Mouse (Mus musculus) lung, embryonic 16.5 days (tissue): ENCODE measurements around the gene Nadsyn1. TPM values are rescaled to one million over a fixed set of nuclear protein-coding genes. Genes with fewer than 3 reads are reported as not detected.

Source experiments
- ATAC-seq: fragments of 200-750 bp; cut with Nextera tagmentation; 2 replicates; pipeline ENCODE4 v1.8.0; 2017; ENCODE audit warnings: low read depth, mild to moderate bottlenecking, moderate library complexity
- H3K27ac ChIP-seq: fragments of 300-500 bp; sonication (generic); 2 replicates; pipeline ENCODE4 v1.5.1; 2014; ENCODE audit warnings: mild to moderate bottlenecking, control low read depth, low read length
- H3K27me3 ChIP-seq: fragments of 300-500 bp; sonication (generic); 2 replicates; pipeline ENCODE4 v1.6.1; 2014; ENCODE audit warnings: low read depth, low read length, mixed read lengths; ENCODE audit not compliant: control insufficient read depth, insufficient read depth
- H3K36me3 ChIP-seq: fragments of 300-500 bp; sonication (generic); 2 replicates; pipeline ENCODE4 v1.6.1; 2014; ENCODE audit warnings: low read length; ENCODE audit not compliant: control insufficient read depth, insufficient read depth
- H3K4me1 ChIP-seq: fragments of 300-500 bp; sonication (generic); replicated peaks from 2 replicates; pipeline ENCODE4 v1.6.1; 2014; ENCODE audit warnings: low read length, mixed read lengths; ENCODE audit not compliant: control insufficient read depth, insufficient read depth
- H3K4me2 ChIP-seq: fragments of 300-500 bp; sonication (generic); 2 replicates; pipeline ENCODE4 v1.6.1; 2014; ENCODE audit warnings: low read depth, low read length, control low read depth
- H3K4me3 ChIP-seq: fragments of 300-500 bp; sonication (generic); 2 replicates; pipeline ENCODE4 v1.5.1; 2014; ENCODE audit warnings: mild to moderate bottlenecking, low read length, control low read depth
- H3K9ac ChIP-seq: fragments of 300-500 bp; sonication (generic); 2 replicates; pipeline ENCODE4 v1.6.1; 2014; ENCODE audit warnings: low read length, control low read depth
- H3K9me3 ChIP-seq: fragments of 300-500 bp; sonication (generic); 2 replicates; pipeline ENCODE4 v1.6.1; 2016; ENCODE audit warnings: low read length; ENCODE audit not compliant: control insufficient read depth
- WGBS: fragments of 180-500 bp; shearing (Covaris S2); extraction: QIAGEN DNeasy Blood & Tissue Kit; methylation state at CpG from one replicate; pipeline ENCODE4 v1.1.7; 2014; 5-methylcytosine and 5-hydroxymethylcytosine counted together
- polyA plus RNA-seq: library from polyadenylated mRNA; unstranded; fragments of >200 nt; fragmentation: Nextera tagmentation; extraction: Ambion mirVana; gene quantifications from 2 replicates; pipeline ENCODE4 v1.2.1, GENCODE M21; 2015

The Nadsyn1 gene
- 7.7 and 8.9 TPM in 2 replicates for polyA plus RNA-seq

DNA sequence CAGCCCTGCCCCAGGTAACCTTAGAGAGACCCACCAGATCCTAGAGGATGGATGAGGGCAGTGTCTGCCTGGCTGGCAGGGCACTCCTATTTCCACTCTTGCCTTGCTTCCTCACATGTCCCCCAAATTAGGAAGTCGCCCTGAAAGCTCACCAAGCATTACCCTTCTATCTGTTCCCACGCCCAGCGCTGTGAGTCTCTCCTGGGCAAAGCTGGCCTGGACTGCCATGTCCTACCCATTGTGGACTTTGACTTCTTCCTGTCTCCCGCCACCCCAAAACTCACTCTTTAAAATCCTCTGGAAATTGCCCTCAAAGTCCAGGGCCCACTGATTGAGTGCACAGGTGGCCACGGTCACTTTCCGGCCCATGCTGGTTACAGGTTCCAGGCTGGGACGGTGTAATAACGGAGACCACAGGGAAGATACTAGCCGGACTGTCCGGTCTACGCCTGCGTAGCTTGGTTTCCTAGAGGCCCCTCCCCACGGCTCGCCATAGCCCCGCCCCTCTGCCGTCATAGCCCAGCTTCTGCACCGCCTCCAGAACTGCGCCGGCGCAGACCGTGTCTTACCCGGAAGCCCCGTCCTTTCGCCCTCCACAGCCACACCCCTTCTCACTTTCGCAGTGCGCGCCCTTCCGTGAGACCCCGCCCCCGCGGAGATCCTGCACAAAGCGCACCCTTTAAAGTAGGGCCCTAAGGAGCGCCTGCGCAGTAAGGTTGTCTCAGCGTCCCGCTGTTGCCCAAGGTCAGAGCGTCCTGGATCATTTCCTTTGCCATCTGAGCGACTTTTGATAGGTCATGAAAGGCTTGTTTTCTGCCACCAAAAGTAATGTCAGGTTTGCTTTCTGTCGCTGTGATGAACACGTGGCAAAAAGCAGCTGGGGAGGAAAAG is at the start of gene Nadsyn1, which contains the start of gene Dhcr7:
TSS of gene Nadsyn1 (minus strand) at position 475 of the 891 bp plus-strand sequence.
TSS of gene Dhcr7 (plus strand) at position 771 of the 891 bp plus-strand sequence.
- ATAC-seq = peak; percentile 99
- under 1% methylated on average over 40 of the region's 40 CpGs for WGBS
- Histone ChIP-seq H3K4me1 (peaks cover 9% of the 10 kb centered on the region), H3K9ac (peak within 1 kb of the TSS; percentile 86), H3K27ac (peak within 1 kb of the TSS; percentile 68), H3K4me2 (peak within 1 kb of the TSS; percentile 64), H3K9me3 (no peaks in the 10 kb centered on the region), H3K36me3 (peaks cover 6% of the 10 kb centered on the region), H3K4me3 (peak within 1 kb of the TSS; percentile 82), H3K27me3 (no peaks in the 10 kb centered on the region)

DNA sequence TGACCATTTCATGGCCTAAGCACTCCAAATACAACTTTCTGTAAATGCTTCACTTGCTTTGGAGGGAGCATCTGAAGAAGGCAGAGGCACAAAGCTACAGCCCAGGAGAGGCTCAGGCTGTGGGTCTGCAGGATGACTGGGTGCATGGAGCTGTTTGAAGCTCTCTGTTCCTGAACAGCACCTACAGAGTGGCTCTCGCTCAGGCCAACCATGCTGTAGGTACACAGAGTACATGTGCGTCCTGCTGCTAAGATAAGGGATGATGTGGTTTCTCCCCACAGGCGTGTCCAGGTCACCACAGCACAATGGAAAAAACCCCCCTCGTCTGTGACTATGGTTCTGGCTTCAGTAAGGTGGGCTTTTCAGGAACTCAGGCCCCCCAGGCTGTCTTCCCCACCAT is 46.2 kb upstream of the Nadsyn1 start:
- Histone ChIP-seq H3K36me3 (no peaks in the 10 kb centered on the region), H3K27ac (no peak overlapping the region), H3K4me3 (no peak overlapping the region), H3K9me3 (no peaks in the 10 kb centered on the region), H3K27me3 (no peaks in the 10 kb centered on the region), H3K4me2 (no peak overlapping the region), H3K4me1 (no peaks in the 10 kb centered on the region), H3K9ac (no peak overlapping the region)
- 68% methylated on average over 4 of the region's 4 CpGs for WGBS
- ATAC-seq = no peak

DNA sequence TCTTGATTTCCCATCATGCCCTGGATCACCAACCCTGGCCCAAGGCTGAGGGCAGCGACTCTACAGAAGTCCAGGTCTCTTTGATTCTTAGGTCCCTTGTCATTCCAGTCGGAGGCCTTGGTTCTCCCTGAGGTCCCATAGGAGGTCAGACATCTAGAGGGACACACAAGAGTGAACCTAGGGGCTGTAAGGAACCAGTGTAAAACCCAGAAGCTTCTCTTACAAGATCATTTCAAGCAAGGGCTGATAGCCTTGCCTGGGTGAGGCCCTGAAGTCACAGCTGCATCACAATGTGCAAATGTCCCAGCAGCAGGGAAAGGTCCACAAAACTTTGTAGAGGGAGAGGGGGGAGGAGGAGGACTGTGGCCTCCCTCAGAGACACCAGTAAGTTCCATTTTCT is 43.9 kb upstream of the Nadsyn1 start, which contains the start of gene Gm498:
TSS of gene Gm498 (plus strand) at position 301 of the 400 bp plus-strand sequence.
- H3K4me1 ChIP-seq = no peaks in the 10 kb centered on the region
- 82% methylated on average over 2 of the region's 2 CpGs for WGBS
- H3K9ac ChIP-seq = no peak within 1 kb of the TSS
- ATAC-seq = no peak
- no peaks in the 10 kb centered on the region for H3K27me3 ChIP-seq
- no peak within 1 kb of the TSS for H3K4me3 ChIP-seq
- no peak within 1 kb of the TSS for H3K4me2 ChIP-seq
- no peaks in the 10 kb centered on the region for H3K9me3 ChIP-seq
- H3K36me3 ChIP-seq = no peaks in the 10 kb centered on the region
- H3K27ac ChIP-seq = no peak within 1 kb of the TSS

DNA sequence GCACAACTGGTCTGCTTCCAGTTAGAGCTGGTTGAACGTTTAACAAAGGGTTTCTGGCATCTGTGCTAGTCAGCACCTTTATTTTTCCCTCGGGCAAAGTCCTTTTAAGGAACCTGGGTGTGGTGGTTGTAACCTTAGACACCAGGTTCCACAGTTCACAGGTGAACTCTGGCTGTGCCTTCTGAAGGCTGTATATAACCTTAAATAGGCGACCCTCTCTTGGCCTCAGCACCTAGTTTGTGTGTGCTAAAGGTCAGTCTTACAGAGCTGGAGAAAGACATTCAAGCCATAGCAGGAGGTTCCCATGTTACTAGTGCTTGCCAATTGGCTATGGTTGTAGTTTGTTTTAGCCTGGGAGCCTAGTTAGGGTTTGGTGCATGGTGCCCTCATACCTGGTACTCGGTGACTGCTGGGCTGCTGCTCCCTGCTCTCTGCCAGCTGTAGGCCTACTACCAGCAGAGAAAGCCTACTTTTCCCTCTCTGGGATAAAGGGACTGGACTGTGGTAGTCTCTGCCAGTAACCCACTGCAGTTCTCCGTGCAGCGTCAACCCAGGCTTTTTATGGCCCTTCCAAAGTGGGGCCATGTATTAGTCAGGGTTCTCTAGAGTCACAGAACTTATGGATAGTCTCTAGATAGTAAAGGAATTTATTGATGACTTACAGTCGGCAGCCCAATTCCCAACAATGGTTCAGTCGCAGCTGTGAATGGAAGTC is 26.3 kb upstream of the Nadsyn1 start:
- H3K9me3 ChIP-seq = no peaks in the 10 kb centered on the region
- no peak for ATAC-seq
- no peaks in the 10 kb centered on the region for H3K27me3 ChIP-seq
- H3K36me3 ChIP-seq = peaks cover 24% of the 10 kb centered on the region
- H3K4me1 ChIP-seq = no peaks in the 10 kb centered on the region
- 87% methylated on average over 7 of the region's 8 CpGs for WGBS
- no peak overlapping the region for H3K9ac ChIP-seq
- no peak overlapping the region for H3K4me3 ChIP-seq
- H3K27ac ChIP-seq = no peak overlapping the region
- H3K4me2 ChIP-seq = no peak overlapping the region

DNA sequence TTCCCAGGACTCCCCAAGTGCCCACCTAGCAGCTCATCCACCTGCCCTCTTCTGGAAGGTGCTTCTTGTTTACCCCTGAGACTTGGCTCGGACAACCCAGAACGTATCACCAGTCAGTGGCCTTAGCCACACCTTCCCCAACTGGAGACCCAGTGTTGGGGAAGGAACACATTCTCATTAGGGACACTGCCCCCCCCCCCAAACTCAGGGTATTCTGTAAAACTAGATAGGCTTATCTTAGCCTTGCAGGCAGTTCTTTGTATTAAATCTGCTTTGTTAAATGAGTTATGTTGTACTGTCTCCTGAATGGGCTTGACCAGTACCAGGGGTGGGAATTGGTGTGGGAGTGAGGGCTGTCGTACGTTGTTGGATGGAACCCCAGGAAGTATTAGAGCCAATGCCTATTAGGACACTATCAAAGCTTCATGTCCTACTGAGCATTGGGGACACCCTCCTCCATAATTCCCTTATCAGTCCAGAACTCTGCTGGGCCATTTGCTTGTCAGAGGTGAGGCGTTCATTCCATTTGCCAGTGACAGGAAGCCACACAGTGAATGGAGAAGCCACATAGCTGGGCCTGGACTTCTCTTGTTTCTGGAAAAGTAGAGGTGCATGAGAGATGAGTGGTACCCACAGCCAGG is 25.6 kb upstream of the Nadsyn1 start:
- Histone ChIP-seq H3K4me2 (no peak overlapping the region), H3K36me3 (peaks cover 31% of the 10 kb centered on the region)
- 93% methylated on average over 5 of the region's 5 CpGs for WGBS

DNA sequence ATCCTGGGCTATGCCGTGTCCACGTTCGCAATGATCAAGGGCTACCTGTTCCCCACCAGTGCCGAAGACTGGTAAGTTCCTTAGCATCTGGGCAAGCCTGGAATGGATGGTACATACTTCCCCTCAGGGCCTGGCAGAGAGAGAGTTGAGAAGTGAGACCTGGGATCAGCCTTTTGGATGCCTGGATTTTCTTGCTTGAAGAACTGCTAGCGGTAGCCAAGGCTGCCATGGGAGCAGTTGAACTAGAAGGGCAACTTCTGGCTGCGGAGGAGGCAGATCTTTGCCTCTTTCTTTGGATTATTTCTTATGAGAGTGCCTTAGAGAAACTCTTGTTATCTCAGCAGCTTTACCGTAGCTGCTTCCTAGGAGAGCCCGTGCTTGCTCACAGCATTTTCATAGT is 18.7 kb upstream of the Nadsyn1 start:
- Histone ChIP-seq H3K4me1 (no peaks in the 10 kb centered on the region), H3K9ac (no peak overlapping the region), H3K4me3 (no peak overlapping the region), H3K4me2 (no peak overlapping the region), H3K27me3 (no peaks in the 10 kb centered on the region), H3K9me3 (no peaks in the 10 kb centered on the region), H3K36me3 (peaks cover 38% of the 10 kb centered on the region), H3K27ac (no peak overlapping the region)
- no peak for ATAC-seq
- 91% methylated on average over 8 of the region's 8 CpGs for WGBS

More for the DNA sequence above, 25.6 kb upstream of the Nadsyn1 start:
- H3K9ac ChIP-seq = no peak overlapping the region
- H3K27me3 ChIP-seq = no peaks in the 10 kb centered on the region
- H3K4me3 ChIP-seq = no peak overlapping the region
- no peak for ATAC-seq
- no peaks in the 10 kb centered on the region for H3K4me1 ChIP-seq
- no peak overlapping the region for H3K27ac ChIP-seq
- no peaks in the 10 kb centered on the region for H3K9me3 ChIP-seq

DNA sequence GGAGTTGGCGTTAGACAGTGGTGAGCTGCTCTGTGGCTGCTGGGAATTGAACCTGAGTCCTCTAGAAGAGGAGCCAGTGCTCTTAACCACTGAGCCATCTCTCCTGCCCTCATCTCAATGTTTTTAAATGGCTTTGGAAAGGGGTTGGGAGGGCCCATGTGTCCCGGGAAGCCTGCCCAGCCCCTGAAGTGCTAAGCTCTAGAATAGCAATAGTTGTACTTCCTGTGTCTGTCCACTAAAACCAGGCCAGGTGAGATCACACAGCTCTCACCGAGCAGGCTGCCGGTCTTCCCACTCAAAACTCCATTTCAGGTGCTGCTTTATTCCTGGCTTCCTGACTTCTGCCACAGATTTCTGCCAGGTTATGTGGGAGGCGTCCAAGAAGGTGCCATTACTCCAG is 17.5 kb upstream of the Nadsyn1 start:
- ATAC-seq = no peak
- Histone ChIP-seq H3K4me3 (no peak overlapping the region), H3K27me3 (no peaks in the 10 kb centered on the region), H3K36me3 (peaks cover 35% of the 10 kb centered on the region), H3K9me3 (no peaks in the 10 kb centered on the region), H3K4me1 (no peaks in the 10 kb centered on the region), H3K27ac (no peak overlapping the region), H3K9ac (no peak overlapping the region), H3K4me2 (no peak overlapping the region)
- WGBS = 93% methylated on average over 5 of the region's 5 CpGs

DNA sequence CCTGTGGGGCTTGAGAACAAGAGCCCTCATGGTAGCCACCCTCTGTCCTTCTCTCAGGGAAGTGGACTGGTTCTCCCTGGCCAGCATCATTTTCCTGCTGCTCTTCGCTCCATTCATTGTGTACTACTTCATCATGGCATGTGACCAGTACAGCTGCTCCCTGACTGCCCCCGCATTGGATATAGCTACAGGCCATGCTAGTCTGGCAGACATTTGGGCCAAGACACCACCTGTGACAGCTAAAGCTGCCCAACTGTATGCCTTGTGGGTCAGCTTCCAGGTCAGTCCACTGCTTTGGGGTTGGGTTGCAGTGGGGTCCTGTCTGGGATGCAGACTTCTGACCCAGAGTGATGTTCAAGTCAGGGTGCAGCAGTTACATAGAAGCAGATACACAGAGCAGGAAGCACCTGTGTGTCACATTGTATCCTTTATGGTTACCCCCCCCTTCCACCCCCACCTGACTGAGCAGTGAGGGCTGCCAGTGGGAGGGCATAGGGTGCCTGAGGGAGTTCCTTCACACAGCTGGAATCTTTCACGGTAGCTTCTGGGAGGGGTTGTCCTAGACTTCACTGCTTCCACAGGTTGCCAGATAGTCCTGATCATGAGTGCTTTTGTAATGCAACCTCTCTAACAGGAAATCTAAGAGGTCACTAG is 15.2 kb upstream of the Nadsyn1 start:
- ATAC-seq = no peak
- H3K27me3 ChIP-seq = no peaks in the 10 kb centered on the region
- H3K27ac ChIP-seq = no peak overlapping the region
- no peak overlapping the region for H3K4me2 ChIP-seq
- H3K4me3 ChIP-seq = no peak overlapping the region
- H3K9ac ChIP-seq = no peak overlapping the region
- peaks cover 14% of the 10 kb centered on the region for H3K36me3 ChIP-seq
- H3K9me3 ChIP-seq = no peaks in the 10 kb centered on the region
- 83% methylated on average over 3 of the region's 3 CpGs for WGBS
- no peaks in the 10 kb centered on the region for H3K4me1 ChIP-seq
